Mouse (Mus musculus) embryo, embryonic 11.5 days (tissue): Measurements from ENCODE around the gene Bex2.
A peak's percentile ranks its signal among the peaks of the same experiment; 100 is the strongest.
"Not testable (repeated sequence)": the region's sequence is repeated elsewhere in the genome, so short reads cannot be mapped to it uniquely, and the experiment has no call there.

Experiments used
- DNase-seq: peaks from one replicate; pipeline ENCODE4 v3.0.0-alpha.2; 2012; ENCODE audit warnings: low read depth, low spot score

Gene Bex2

DNA sequence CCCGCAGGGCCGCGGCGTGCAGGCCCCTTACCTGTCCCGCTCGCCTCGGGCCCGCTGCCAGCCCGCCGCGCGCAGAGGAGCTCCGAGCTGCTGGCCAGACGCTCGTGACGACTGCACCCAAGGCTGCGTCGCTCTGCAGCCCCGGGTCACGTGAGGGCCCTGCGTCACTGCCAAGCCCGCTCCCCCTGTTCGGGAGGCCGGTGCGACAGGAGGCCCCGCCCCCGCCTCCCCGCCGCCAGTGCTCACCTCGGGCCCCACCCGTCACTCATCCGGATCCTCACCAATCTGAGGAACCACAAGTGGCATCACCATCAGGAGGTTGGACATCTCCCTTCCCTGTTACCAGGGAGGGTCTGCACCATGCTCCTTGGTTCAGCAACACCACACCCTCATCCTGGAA, at the start of gene Bex2:
Gene Bex2, minus strand, starts transcription at position 217 of the 400 bp plus-strand sequence.
- not testable (repeated sequence) for DNase-seq

DNA sequence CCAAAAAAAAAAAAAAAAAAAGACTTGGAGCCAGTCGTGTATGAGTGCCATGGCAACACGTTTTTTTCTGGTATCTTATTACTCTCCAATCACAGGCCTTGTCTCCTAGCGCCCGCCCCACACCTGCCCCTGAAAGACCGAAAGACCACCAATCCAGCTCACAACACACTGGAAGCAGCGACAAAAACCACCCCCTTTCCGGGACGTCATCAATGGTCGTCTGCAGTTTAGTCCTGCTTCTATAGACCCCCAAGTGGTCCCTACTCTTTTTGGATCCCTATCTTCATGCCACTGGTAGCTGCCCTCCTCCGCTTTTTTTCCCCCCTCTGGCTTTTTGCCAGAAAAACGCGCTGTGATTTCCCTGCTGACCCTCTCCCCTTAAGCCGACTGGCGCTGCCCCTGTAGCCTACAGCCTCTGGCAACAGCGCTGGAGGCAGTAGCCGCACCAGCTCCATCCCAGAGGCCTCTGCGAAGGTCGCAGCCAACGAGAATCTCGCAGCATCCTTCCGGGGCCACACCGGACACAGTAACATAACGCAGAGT, 47.5 kb upstream of the Bex2 start:
- peak; percentile 64 for DNase-seq

DNA sequence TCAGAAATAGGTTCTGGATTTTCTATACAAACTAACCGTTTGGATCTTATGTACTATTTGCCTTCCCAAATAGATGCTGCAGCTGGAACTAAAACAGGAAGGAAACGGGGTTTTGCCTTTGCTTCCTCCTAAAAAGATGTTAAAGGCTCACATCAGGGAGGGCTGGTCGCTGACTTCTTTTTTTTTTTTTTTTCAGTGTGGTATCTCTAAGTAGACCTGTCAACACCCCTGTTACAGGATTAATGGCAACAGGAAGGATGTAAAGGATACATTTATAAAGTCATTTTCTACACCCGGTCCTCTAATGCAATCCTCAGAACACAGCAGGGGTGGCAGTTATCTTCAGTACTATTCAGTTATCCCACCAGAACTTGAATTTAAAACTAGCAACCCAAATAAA, 47.0 kb upstream of the Bex2 start:
- DNase-seq = no peak

DNA sequence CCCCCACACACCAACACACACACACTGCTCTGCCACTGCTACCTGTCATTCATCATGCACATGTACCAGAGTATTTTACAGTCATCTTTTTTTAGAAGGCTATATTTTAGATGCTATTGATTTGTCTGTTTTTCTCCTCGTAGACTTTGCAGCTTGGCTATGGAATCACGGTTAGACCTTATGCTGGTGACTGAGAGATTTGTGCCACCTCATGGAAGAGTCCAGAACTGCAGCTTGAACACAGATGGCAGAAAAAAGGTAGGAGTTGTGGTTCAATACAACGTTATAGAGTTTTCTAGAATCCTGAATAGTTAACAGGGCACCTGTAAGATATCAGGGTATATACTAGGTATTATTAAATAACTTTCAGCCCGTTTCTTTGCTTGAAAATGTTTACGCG, 39.9 kb upstream of the Bex2 start:
- DNase-seq = no peak

DNA sequence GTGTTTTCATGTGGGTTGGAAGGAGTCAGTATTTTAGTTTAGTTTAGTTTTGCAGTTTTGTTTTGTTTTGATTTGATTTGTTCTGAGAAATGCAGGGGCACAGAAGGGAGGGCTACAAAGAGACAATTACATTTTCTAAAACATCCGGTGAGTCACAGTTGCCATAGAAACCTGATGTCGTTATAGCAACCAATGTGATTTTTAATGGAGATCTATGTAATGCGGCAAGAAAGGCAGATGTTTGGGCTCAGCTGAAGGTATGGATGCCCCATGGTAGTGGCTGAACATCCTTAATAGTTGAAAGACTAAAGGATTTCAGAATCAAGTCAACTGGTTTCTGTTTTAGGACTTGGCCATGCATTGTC, 36.7 kb upstream of the Bex2 start:
- DNase-seq = no peak

DNA sequence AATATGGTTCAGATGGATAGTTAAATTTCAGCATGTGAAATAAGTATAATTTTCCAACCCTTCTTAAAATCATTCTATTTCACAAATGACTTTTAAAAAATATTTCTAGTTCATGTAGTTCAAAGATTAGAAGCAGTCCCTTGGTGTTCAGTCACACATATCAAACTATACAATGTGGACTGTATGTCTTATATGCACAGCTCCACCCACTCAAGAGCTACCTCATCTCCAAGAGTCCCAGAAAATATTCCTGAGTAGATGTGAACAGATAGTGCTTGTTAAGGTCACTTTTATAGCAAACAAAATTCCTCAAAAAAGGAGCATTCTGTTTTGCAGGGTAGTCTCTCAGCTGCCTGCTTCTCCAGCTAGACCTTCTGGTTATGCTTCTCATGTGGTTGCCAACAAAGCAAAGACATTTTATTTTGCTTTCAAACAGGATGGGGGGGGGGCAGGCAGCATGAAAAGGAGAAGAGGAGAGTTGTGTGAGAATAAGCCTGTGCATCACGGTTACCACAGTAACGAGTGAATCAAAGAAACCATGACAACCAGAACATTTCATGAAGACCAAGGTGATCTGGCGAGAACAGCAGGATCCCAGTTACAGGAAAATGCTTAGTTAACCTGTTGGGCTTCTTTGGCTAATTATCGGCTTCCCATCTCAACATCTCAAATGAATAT, 36.1 kb upstream of the Bex2 start:
- no peak for DNase-seq

DNA sequence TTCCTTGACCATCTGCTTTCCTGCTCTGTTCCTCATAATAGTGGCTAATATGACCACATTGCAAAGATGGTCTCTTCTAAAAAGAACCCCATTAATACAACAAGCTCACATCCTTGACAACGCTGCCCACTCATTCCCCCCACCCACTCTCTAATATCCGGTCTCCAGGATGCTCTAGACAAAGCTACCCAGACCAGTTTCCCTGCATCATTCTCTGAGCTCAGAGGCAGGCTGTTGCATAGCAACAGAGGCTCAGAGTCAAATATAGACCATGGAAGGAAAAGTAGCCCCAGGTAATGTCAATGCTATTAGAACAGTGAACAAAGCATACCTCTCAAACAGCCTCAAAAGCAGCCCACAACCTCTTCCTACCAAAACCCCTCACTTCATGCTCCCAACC, 26.4 kb upstream of the Bex2 start:
- DNase-seq = no peak

DNA sequence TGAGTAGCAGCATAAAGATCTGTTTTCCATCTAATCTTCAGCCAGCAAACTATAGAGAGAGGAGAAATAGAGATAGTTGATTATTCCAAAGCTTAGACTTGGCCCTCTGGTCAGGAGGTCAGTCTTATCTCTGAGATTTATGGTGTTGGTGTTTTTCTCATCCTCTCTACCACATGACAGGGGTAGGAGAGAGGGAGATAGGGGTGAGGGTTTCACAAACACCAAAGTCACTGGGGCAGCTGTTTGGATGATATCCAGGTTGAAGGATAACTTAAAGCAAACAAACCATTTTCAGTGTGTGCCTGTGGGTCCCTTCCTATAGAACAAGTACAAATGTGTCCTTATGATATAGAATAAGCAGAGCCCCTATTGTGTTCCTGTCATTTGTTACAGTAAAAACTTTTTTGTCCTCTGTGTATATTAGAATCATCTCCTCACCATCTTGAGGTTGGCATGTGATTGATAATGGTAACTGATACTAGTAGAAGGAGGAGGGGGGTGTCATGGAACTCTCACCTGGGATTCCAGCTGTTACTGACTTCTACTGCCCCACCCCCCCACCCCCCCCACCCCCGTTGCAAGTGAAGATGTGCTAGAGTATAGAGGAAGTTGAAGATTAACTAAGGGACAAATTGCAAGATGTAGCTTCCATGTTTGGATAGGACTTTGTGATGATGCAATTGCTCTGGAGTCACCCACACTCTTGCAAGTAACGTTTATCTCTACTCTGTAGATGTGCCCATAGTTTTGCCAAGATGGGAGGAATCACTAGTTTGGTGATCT, 24.7 kb upstream of the Bex2 start:
- DNase-seq = no peak

DNA sequence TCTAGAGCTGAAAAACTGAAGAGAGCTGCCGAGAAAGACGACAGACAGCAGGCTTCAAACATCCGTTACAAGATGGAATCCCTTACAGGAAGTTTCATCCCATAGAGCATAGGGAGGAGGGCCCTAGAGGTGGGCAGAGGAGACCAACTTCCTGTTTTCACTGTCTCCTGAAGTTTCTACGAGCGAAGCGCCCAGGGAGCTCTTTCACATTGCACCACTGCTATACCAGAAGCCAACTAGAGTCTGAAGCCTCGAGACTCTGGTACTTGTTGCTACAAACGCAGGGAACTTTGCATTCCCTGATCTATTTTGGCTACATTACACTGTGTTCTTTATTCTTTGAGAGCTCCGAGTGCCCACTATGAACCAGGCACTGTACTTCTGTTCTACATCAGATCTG, 17.1 kb upstream of the Bex2 start, which contains the start of gene Nxf3:
Gene Nxf3, minus strand, starts transcription at position 101 of the 400 bp plus-strand sequence.
- no peak for DNase-seq

DNA sequence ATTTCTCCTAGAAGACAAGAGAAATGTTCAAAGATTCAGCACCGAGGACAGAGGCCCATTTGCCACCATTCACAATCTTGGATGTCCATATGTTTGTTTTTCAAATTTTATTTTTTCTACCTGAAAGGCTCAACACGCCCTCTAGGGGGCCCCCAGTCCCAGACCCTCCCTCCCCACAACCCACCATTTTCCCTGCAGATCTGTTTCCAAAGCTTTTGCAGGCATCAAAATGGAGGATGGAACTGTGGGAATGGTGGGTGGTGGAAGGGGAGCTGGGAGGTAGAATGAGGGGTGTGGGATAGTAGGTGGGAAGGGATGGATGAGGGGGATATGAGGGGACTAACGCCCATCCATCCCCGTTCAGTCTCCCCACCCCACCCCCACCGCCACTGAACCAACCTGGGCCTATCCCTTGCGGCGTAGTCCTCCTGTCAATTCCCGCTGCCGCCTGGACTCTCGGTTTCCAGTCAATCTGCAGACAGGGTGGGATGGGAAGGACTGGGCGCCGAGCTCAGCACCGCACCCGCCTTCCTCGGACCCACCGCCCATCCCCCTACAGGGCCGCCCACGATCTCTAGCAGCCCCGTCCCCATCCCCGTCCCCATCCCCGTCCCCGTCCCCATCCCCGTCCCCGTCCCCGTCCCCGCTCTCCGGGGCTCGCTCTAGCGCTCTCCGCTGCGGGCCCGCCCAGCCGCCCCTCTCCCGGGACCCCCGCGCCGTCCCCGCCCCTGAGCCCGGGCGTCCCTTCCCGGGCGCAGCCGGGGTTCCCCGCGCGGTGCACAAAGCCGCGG, 640 bp downstream of the Bex2 start:
- DNase-seq = peak; percentile 30

DNA sequence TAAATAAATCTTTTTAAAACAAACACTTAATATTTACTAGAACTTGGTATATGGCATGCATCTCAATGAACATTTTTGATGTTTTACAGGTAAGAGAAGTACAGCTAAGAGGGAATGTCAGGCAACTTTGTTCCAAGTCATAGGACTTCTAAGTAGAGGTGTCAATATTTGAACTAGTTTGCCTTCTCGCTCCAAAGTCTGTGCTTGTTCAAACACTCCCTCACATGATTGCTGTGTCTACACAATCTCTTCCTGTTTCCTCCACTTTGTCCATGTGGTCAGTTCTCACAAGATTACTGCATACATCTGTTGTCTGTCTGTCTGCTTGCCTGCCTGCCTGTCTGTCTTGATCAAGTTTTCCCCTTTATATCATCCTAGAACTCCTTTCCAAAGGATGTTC, 7.3 kb downstream of the Bex2 start:
- DNase-seq = no peak

DNA sequence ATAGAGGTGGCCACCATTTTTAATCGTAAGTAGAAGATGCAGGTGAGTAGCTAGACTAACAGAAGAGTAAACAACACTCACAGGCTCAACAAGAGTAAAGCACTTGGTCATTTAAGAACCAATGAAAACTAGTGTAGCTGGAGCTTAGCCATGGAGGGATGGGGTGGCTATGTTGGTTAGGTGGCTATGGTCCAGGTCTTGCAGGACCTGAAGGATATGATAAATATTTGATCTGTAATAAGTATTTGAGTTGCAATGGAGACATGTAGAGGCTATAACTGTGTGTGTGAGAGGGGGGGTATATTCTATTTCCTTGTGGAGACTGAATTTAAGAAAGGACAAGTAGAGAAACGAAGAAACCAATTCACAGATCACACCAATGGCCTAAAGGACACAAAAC, 16.8 kb downstream of the Bex2 start:
- DNase-seq = no peak

DNA sequence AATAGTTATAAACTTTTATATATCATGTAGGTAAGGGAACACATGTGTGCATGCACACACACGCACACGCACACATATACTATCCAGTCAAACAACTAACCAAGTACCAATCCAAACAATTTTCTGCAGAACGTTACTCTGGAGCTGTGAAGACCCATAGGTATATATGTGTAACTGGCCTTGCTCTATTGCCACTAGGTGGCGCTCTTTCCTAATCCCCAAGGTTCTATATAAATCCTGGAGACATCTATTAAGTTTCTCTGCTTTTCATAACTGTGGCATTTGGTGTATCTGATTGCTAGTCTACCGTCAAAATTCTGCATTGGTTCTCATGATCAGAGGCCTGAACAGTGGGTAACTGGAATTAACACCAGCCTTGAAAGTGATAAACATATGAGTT, 20.5 kb downstream of the Bex2 start:
- peak; percentile 60 for DNase-seq

DNA sequence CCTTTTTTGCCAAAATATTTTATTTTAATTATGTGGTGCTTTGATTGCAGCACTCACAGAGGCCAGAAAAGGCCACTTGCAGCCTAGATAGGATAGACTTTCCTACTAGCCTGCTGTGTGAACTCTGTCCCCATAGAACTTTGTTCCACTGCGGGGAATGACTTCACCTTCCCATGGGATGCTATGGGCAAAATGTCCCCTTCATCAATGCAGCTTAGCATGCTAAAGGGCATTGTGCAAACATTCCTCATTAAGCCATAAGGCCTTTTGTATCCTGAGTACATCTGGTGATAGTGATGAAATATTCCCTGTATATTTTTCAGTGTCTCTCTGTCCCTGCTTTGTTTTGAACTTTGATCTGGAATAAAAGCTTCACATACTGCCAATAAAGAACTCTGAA, 24.3 kb downstream of the Bex2 start:
- no peak for DNase-seq

DNA sequence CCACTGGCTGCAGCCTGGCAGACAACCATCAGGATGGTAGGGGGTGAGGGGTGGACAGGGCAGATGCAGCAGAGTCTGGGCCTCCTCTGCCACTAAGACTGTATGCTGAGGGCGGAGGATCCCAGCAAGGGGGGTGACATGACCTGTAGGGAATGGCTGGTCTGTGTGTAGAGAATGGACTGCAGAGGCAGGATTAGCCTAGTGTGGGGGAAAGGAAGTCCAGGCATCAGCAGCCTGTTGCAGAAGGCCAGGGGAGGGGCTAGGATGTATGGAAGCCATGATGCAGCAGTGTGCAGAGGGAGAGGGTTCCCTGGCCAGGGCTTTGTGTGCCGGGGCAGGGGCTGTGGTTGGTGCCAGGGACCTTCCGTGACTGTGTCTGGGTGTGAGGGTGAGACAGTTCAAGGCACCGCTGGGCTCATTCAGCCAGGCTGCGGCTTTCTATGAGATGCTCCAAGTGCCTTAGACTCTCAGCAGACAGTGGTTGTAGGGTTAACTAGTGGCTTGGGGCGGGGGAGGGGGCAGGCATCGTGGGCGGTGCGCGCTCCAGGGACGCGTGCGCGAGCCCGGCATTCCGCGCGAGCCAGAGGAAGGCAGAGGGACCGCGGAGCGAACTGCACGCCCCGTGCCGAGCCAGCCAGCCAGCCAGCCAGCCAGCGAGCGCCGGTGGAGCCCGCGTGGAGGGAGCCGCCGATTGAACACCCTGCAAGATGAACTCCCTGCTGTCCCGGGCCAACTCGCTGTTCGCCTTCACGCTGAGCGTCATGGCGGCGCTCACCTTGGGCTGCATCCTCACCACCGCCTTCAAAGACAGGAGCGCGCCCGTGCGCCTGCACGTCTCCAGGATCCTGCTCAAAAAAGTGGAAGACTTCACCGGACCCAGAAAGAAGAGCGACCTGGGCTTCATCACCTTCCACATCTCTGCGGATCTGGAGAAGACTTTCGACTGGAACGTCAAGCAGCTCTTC, 35.0 kb downstream of the Bex2 start, which contains the start of gene Arxes1:
Gene Arxes1, plus strand, starts transcription at position 569 of the 965 bp plus-strand sequence.
- not testable (repeated sequence) for DNase-seq

DNA sequence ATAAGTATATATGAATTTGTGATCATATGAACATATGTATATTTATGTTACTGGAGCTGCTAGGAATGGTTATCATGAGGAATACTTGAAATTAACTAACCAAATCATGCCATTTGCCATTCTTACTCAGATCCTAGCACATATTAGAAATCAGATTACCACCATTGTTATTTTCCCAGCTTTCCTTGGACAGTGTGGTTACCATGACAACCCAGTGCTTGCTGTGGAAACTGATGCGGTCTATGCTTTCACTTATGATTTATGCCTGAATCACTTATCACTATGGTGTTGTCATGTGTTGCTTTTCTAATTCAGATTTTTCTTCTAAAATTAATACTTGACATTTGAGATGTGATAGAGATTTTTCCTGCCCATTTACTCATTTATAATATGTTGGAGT, 37.7 kb downstream of the Bex2 start:
- no peak for DNase-seq
